Comparison of ENCODE assay signal across 25 mouse cellular contexts in genomic region chr9:66331548-66331947, GRCm38 (mm10). TPM values are rescaled to one million over a fixed set of nuclear protein-coding genes. Genes with fewer than 3 reads are reported as not detected.
DNase-seq lines count a peak whose midpoint lies in the region; ATAC-seq and TF ChIP-seq lines count a peak whose summit lies in the region.
"Had no signal": no experiment of that assay in that cellular context is flagged by ENCODE, and none has a peak within 500 bp of the region (broad histone marks: within the 10 kb centered on the region; RNA-seq: fewer than 3 reads in every experiment).

No protein-coding gene starts in this region.

- ATAC-seq in liver, embryonic 11.5 days (replicated peaks; ENCODE audit: low FRiP score) = no peak
- ATAC-seq in liver, embryonic 16.5 days (ENCODE audit: low read depth) = peak; percentile 27; the same call in 1 of the 2 replicates
- peak; percentile 40 for ATAC-seq in lung, postnatal 0 days
- ATAC-seq: activated CD4-positive, CD25-positive, alpha-beta regulatory T cell, adult 4 months; CD4-positive, CD25-positive, alpha-beta regulatory T cell, adult 4 months; forebrain, embryonic 13.5 days; Patski had no signal

- peak; percentile 70 for DNase-seq in liver, adult 2 months (ENCODE audit: extremely low read depth, low read depth, low spot score)
- no peak for DNase-seq in liver, embryonic 11.5 days (ENCODE audit: low spot score)
- DNase-seq in liver = no peak
- DNase-seq in lung, postnatal 0 days (ENCODE audit: low spot score) = peak; percentile 51
- DNase-seq in lung, adult 2 months = no peak
- peak; percentile 5 for DNase-seq in yolk sac, embryonic 10.5 days (ENCODE audit: low spot score)
- no peak for DNase-seq in layer of hippocampus, postnatal 14 days (ENCODE audit: low spot score in 2 of 2)
- DNase-seq: adrenal gland, adult 8-10 months; adrenal gland, postnatal 14 days; adrenal gland, postnatal 36 days; B cell, adult 2 months; cerebellum, adult 11-12 months; cerebellum, adult 2 months; cerebellum, adult 9-10 months; cerebellum, postnatal 10 days; cerebellum, postnatal 25 days had no signal

- H3K4me1 ChIP-seq in liver, adult 2 months (ENCODE audit: control insufficient read depth, insufficient read depth, low read length) = peaks cover 8% of the 10 kb centered on the region
- H3K4me1 ChIP-seq in liver, embryonic 11.5 days (replicated peaks; ENCODE audit: control insufficient read depth, insufficient read depth, low read length) = no peaks in the 10 kb centered on the region
- no peaks in the 10 kb centered on the region for H3K4me1 ChIP-seq in liver, embryonic 16.5 days (ENCODE audit: control insufficient read depth, low read depth, low read length)
- H3K4me1 ChIP-seq in lung, postnatal 0 days (ENCODE audit: insufficient read depth, low read depth, low read length) = no peaks in the 10 kb centered on the region; the same call in 1 of the 2 replicates
- H3K4me1 ChIP-seq in lung, adult 2 months (ENCODE audit: control insufficient read depth, insufficient read depth, low read length) = no peaks in the 10 kb centered on the region; the same call in none of the 2 replicates
- H3K4me1 ChIP-seq: forebrain, embryonic 13.5 days had no signal

- TF ChIP-seq EP300 in lung, postnatal 0 days (IDR thresholded peaks at IDR 0.05) = no peak

- no peak overlapping the region for H3K4me2 ChIP-seq in liver, embryonic 11.5 days
- H3K4me2 ChIP-seq in liver, embryonic 16.5 days (ENCODE audit: low read depth, low read length) = no peak overlapping the region
- H3K4me2 ChIP-seq in lung, postnatal 0 days (replicated peaks; ENCODE audit: low read depth, low read length) = no peak overlapping the region
- H3K4me2 ChIP-seq: embryonic facial prominence, embryonic 12.5 days; forebrain, embryonic 13.5 days had no signal

- no peak overlapping the region for H3K27ac ChIP-seq in liver, adult 2 months (replicated peaks; ENCODE audit: insufficient read depth, low read depth, low read length)
- no peak overlapping the region for H3K27ac ChIP-seq in liver, embryonic 11.5 days (ENCODE audit: low read depth, low read length)
- 0 out of 2 replicates have a peak overlapping the region, but pooled peaks have one; percentile 27 for H3K27ac ChIP-seq in liver, embryonic 16.5 days (ENCODE audit: low read length)
- H3K27ac ChIP-seq in lung, postnatal 0 days (ENCODE audit: low read length) = no peak overlapping the region
- H3K27ac ChIP-seq: embryonic facial prominence, embryonic 10.5 days; embryonic facial prominence, embryonic 12.5 days; forebrain, embryonic 13.5 days had no signal

- no peaks in the 10 kb centered on the region for H3K27me3 ChIP-seq in liver, adult 2 months (ENCODE audit: control insufficient read depth, insufficient read depth, low read length)
- H3K27me3 ChIP-seq in liver, embryonic 11.5 days (replicated peaks; ENCODE audit: control insufficient read depth, insufficient read depth, low read length) = no peaks in the 10 kb centered on the region
- H3K27me3 ChIP-seq in liver, embryonic 16.5 days (ENCODE audit: control insufficient read depth, insufficient read depth, low read depth, low read length) = no peaks in the 10 kb centered on the region
- H3K27me3 ChIP-seq in lung, postnatal 0 days (replicated peaks; ENCODE audit: insufficient read depth, low read length) = no peaks in the 10 kb centered on the region
- H3K27me3 ChIP-seq: CH12.LX; embryonic facial prominence, embryonic 12.5 days; forebrain, embryonic 13.5 days had no signal

- H3K9ac ChIP-seq in liver, adult 2 months (ENCODE audit: low read depth, low read length) = no peak overlapping the region
- no peak overlapping the region for H3K9ac ChIP-seq in liver, embryonic 11.5 days (ENCODE audit: low read depth, low read length)
- H3K9ac ChIP-seq in liver, embryonic 16.5 days (ENCODE audit: low read depth, low read length) = no peak overlapping the region
- no peak overlapping the region for H3K9ac ChIP-seq in lung, postnatal 0 days (replicated peaks; ENCODE audit: low read depth)
- H3K9ac ChIP-seq: embryonic facial prominence, embryonic 12.5 days; forebrain, embryonic 13.5 days had no signal

- no peaks in the 10 kb centered on the region for H3K9me3 ChIP-seq in liver, embryonic 11.5 days (ENCODE audit: control insufficient read depth, low read length)
- no peaks in the 10 kb centered on the region for H3K9me3 ChIP-seq in liver, embryonic 16.5 days (replicated peaks; ENCODE audit: control insufficient read depth, low read length)
- H3K9me3 ChIP-seq in lung, postnatal 0 days (ENCODE audit: low read length) = no peaks in the 10 kb centered on the region
- H3K9me3 ChIP-seq: embryonic facial prominence, embryonic 10.5 days; embryonic facial prominence, embryonic 12.5 days; forebrain, embryonic 13.5 days; G1E had no signal

- no peaks in the 10 kb centered on the region for H3K79me2 ChIP-seq in liver, adult 2 months (ENCODE audit: control insufficient read depth, insufficient read depth, low read length)

- WGBS in liver, adult 2 months = 44% methylated on average over 2 of the region's 2 CpGs
- 67% methylated on average over 2 of the region's 2 CpGs for WGBS in liver, embryonic 11.5 days
- WGBS in liver, embryonic 16.5 days (ENCODE audit: insufficient replicate concordance) = 60% methylated on average over 2 of the region's 2 CpGs
- WGBS in lung, postnatal 0 days = 57% methylated on average over 2 of the region's 2 CpGs
- WGBS in lung, adult 2 months = 67% methylated on average over 2 of the region's 2 CpGs

- H3K4me3 ChIP-seq in liver, adult 2 months (ENCODE audit: insufficient read depth, low read depth, low read length) = no peak overlapping the region
- no peak overlapping the region for H3K4me3 ChIP-seq in liver, embryonic 11.5 days (ENCODE audit: low read depth, low read length)
- no peak overlapping the region for H3K4me3 ChIP-seq in liver, embryonic 16.5 days (ENCODE audit: low read depth, low read length)
- no peak overlapping the region for H3K4me3 ChIP-seq in lung, postnatal 0 days (ENCODE audit: low read depth, low read length)
- no peak overlapping the region for H3K4me3 ChIP-seq in lung, adult 2 months (replicated peaks; ENCODE audit: extremely low read depth, low read depth, low read length)
- H3K4me3 ChIP-seq: embryonic facial prominence, embryonic 10.5 days; embryonic facial prominence, embryonic 12.5 days; forebrain, embryonic 13.5 days had no signal

- H3K36me3 ChIP-seq in liver, adult 2 months (ENCODE audit: control insufficient read depth, insufficient read depth, low read length) = no peaks in the 10 kb centered on the region
- no peaks in the 10 kb centered on the region for H3K36me3 ChIP-seq in liver, embryonic 11.5 days (ENCODE audit: control insufficient read depth, insufficient read depth, low read length)
- H3K36me3 ChIP-seq in liver, embryonic 16.5 days (ENCODE audit: control insufficient read depth, insufficient read depth) = no peaks in the 10 kb centered on the region
- no peaks in the 10 kb centered on the region for H3K36me3 ChIP-seq in lung, postnatal 0 days (ENCODE audit: insufficient read depth, low read length)
- H3K36me3 ChIP-seq: embryonic facial prominence, embryonic 10.5 days; embryonic facial prominence, embryonic 12.5 days; G1E had no signal

- no peak for TF ChIP-seq CTCF in liver, adult 2 months (IDR thresholded peaks at IDR 0.05; ENCODE audit: low read depth, low read length)
- no peak for TF ChIP-seq CTCF in lung, postnatal 0 days (IDR thresholded peaks at IDR 0.05)
- no peak for TF ChIP-seq CTCF in lung, adult 2 months (IDR thresholded peaks at IDR 0.05; ENCODE audit: insufficient read depth, low read length)

- no peak for TF ChIP-seq POLR2A in liver, adult 2 months (IDR thresholded peaks at IDR 0.05; ENCODE audit: extremely low read depth, insufficient read depth, low read length)
- no peak for TF ChIP-seq POLR2A in lung, adult 2 months (IDR thresholded peaks at IDR 0.05; ENCODE audit: borderline replicate concordance, extremely low read depth, low read depth, low read length)

RNA-seq across cellular contexts. Expression of gene Herc1, which starts 18.7 kb away (rescaled TPM):
- total RNA-seq in liver, adult 2 months (2014; rRNA removed) = 30.9 and 32.0 TPM in 2 replicates
- 4.5 and 5.6 TPM in 2 replicates for polyA plus RNA-seq in liver, adult 2 months (2012; rRNA removed)
- polyA plus RNA-seq in liver, embryonic 11.5 days (2014; fragmentation: Nextera tagmentation; extraction: Ambion mirVana) = 30.4 and 31.0 TPM in 2 replicates
- 29.2 and 30.6 TPM in 2 replicates for polyA plus RNA-seq in liver, embryonic 16.5 days (2015; fragmentation: Nextera tagmentation; extraction: Ambion mirVana)
- polyA plus RNA-seq in lung, postnatal 0 days (2015; fragmentation: Nextera tagmentation; extraction: Ambion mirVana) = 11.8 and 12.9 TPM in 2 replicates
- 11.4 and 15.7 TPM in 2 replicates for polyA plus RNA-seq in lung, adult 2 months (2012; rRNA removed)
- 100 to 1,000 TPM; 112 to 128 TPM for total RNA-seq in layer of hippocampus, postnatal 14 days (2021)

Comparison
In these comparisons a context has a peak if more than half of its experiments do, and no peak if none do; other contexts are left out.
1. DNase-seq: peak in liver, adult 2 months (single experiment), lung, postnatal 0 days (single experiment) and yolk sac, embryonic 10.5 days (single experiment); none in liver, embryonic 11.5 days (single experiment), liver (single experiment), lung, adult 2 months (single experiment) and layer of hippocampus, postnatal 14 days (0 of 2).